Mouse (Mus musculus) ovary, postnatal 14 days (tissue): ENCODE measurements around the gene Krtap4-9.
"Not testable (repeated sequence)": the region's sequence is repeated elsewhere in the genome, so short reads cannot be mapped to it uniquely, and the experiment has no call there.

Source experiments
- DNase-seq: peaks from one replicate; pipeline ENCODE4 v3.0.0; 2022; ENCODE audit warnings: low spot score

Gene Krtap4-9

GRCm38 (mm10) chr11:99784900-99785299 lies at the start of gene Krtap4-9:
Krtap4-9 (plus strand) TSS chr11:99785200.
- DNase-seq, result not testable (repeated sequence)

- DNase-seq, result no peak
Observed at GRCm38 (mm10) chr11:99743985-99744384, 41.0 kb upstream of the Krtap4-9 start.

GRCm38 (mm10) chr11:99758877-99759276 lies 26.1 kb upstream of the Krtap4-9 start:
- no peak for DNase-seq

GRCm38 (mm10) chr11:99768410-99768809 lies 16.6 kb upstream of the Krtap4-9 start:
- DNase-seq, result no peak

- DNase-seq, result not testable (repeated sequence)
Observed at GRCm38 (mm10) chr11:99772813-99773212, 12.2 kb upstream of the Krtap4-9 start, which contains the start of gene Gm11595. Gm11595 (minus strand) TSS chr11:99772913.

- DNase-seq, result no peak
Observed at GRCm38 (mm10) chr11:99778401-99778800, 6.6 kb upstream of the Krtap4-9 start.

GRCm38 (mm10) chr11:99780604-99781003 lies 4.4 kb upstream of the Krtap4-9 start, which contains the start of gene Krtap4-8:
Krtap4-8 (minus strand) TSS chr11:99780704.
- DNase-seq, result no peak

GRCm38 (mm10) chr11:99793367-99793766 lies 8.4 kb downstream of the Krtap4-9 start, which contains the start of gene Gm11596:
Gm11596 (minus strand) TSS chr11:99793467.
- no peak for DNase-seq

GRCm38 (mm10) chr11:99798832-99799231 lies 13.8 kb downstream of the Krtap4-9 start, which contains the start of gene Gm11569:
Gm11569 (minus strand) TSS chr11:99798932.
- DNase-seq, result not testable (repeated sequence)

GRCm38 (mm10) chr11:99804346-99804745 lies 19.3 kb downstream of the Krtap4-9 start, which contains the start of gene Gm11554:
Gm11554 (minus strand) TSS chr11:99804446.
- not testable (repeated sequence) for DNase-seq

GRCm38 (mm10) chr11:99809792-99810191 lies 24.8 kb downstream of the Krtap4-9 start, which contains the start of gene Krtap4-13:
Krtap4-13 (minus strand) TSS chr11:99809892.
- not testable (repeated sequence) for DNase-seq

- not testable (repeated sequence) for DNase-seq
Observed at GRCm38 (mm10) chr11:99815566-99815965, 30.6 kb downstream of the Krtap4-9 start, which contains the start of gene Gm11564. Gm11564 (minus strand) TSS chr11:99815666.
